Mouse (Mus musculus) right cerebral cortex, postnatal 25 days (tissue): ENCODE data around the gene Mob1b.

ENCODE experiments used
- DNase-seq: peaks from one replicate; pipeline ENCODE4 v3.0.0; 2022

The Mob1b gene

DNA sequence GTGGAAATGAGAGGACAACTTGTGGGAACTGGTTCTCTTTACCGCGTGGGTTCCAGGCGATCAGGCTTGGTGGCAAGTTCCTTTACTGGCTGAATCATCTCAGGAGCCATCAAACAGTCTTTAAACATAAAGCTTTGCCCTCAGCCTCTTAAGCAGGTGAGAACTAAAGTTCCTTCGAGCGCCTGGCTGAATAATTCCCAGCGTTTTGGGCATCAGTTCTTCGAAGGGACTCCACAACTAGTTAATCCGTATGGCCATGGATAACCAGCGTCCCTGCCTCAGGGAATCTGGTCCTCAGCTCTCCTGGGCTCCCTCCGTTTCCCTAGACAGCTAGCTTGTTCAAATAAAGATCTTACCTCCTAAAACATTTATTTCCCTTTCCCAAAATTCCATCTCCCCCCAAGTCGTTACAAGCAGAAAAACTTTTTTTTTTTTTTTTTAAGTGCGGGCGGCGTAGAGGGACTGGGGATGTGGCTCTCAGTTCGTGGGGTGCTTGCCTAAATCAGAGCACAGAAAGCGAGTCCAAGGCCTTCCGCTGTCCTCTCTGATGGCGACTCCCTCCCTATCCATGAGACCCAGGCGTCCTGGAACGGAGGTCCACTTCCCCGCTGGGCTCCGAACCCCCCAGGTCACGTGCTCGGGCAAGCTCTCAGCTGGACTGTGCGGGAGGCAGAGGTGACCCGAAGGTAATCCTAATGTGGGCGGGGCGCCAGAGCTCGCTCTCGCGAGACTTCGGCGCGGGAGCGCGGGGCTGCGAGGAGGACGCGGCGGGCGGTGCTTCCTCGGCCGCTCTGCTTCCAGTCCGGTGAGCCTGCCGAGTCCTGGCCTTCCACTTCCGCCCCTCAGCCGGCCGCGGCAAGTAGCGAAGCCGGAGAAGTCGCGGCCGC is at the start of gene Mob1b:
Gene Mob1b, plus strand, starts transcription at position 740 of the 887 bp plus-strand sequence.
- peak; percentile 96 for DNase-seq

DNA sequence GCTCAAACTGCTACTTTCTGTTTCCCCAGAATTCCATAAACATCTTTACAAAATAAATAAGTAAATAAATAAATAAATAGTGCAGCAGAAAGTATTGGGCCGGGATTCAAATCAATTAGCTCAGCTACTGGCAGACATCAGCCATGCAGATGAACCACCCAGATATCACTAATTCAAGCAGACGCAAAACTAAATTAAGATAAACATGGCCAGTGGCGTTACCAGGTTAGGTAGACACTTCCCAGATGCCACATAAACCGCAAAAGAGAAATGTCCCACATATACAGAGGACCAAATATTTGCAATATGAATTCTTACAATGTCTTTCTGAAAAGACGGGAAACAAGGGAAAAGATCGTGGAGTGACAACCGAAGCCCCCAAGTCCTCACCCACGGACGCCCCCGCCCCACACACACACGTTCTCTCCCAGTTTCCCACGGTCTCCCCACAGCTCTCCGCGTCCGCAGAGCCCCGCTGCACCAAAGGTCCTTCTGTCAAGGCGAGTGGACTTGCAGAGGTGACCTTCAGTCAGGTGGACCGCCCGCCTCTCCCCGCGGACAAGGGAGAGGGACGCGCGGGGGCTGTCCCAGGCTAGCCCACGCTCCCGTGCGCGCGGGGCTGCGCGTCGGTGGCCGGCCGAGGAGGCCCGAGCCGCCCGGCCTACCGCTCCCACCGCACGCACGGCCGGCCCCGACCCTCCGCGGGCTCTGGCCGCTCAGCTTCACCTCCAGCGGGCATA is 45.8 kb upstream of the Mob1b start:
- peak; percentile 41 for DNase-seq

DNA sequence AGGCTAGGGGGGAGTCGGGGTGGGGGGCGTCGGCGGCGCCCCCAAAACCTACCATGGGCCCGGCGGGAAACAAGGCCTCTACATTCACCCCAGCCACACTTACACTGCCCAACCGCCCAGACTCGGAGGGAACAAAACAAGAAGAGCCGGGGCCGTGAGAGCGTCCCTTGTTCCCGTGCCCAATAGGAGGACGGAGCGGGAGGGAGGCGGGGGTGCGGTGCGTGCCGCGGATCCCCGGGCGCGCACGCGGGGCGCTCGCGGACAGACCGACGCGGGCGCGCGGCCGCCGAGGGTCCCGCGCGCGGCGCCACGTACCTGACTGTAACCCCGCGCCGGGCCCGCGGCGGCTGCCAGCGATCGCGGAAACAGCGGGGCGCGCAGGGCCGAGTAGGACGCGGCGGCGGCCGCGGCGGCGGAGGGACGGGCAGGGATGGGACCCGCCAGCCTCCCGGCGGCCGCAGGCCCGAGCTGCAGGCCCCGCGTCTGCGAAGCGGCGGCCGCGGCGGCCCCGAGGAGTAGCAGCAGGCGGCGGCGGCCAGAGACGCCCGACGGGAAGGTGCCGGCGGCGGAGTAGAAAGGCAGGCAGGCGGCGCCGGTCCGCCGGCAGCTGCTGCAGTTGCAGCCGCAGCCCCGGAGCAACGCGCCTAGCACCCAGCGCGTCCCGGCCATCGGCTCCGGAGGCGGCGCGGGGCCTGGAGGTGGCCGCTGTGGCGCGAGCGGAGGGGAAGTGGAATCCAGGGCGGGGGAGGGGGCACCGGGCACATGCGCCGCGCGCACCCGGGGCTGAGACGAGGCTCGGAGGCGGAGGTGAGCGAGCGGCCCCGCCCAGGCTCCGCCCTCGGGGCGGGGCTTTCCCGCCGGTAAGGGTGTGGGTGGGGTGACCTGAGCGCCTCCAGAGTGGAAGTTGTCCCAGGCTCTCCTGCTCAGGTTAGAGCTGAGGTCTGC is 44.9 kb upstream of the Mob1b start, which contains the start of gene Grsf1:
Gene Grsf1, minus strand, starts transcription at position 729 of the 945 bp plus-strand sequence.
- peak; percentile 90 for DNase-seq

DNA sequence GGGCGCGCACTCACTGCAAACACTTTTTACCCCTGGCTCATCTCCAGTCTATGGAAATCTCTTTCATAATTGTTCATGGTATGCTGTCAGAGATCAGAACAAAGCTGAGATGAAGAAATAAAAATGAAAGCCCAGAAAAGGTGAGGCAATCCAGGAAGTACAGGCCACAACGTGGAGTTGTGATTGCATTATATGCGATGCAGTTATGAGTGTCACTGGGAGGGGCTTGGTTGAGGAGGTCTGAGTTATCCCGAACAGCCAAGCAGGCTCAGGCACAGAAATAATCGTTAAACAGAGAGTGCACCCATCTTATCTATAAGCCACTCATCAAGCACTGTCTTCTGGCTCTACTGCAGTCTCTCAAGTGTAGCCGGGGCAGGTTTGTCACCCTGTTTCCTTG is 41.7 kb upstream of the Mob1b start:
- no peak for DNase-seq

DNA sequence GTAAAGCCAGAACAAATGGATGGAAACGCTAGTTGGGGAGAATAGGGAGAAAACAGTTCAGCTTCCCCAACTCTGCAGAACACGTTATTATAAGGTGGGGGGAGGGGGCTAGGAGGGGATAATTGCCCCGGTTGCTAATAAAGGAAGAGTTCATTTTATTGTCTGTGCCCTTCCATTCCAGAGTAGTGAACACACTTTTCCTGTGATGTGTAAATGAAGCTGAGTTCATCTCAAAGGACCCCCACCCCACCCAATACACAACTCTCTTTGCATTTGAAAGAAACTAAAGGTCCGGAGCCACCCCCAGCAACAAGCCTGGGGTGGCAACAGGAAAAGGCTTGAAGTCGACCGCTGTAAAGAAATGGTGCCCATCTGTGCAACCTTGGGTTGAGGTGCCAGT is 41.3 kb upstream of the Mob1b start:
- no peak for DNase-seq

DNA sequence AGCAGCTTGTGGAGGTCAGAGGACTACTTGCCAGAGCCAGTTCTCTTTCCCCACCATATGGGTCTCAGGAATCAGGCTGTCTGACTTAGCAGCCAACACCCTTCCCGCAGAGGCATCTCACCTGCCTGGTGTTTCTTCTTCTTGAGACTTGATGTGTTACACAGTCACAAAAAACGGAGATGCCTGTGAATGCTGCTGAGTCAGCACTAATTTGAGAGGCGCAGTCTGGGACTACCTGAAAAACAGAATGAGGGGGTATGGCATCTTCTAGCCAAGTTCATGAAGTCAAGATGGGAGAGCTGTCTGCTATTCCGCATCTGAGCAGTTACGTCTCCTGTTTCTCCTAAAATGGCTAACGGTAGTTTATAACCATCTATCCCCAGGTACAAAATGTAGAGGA is 40.1 kb upstream of the Mob1b start:
- no peak for DNase-seq

DNA sequence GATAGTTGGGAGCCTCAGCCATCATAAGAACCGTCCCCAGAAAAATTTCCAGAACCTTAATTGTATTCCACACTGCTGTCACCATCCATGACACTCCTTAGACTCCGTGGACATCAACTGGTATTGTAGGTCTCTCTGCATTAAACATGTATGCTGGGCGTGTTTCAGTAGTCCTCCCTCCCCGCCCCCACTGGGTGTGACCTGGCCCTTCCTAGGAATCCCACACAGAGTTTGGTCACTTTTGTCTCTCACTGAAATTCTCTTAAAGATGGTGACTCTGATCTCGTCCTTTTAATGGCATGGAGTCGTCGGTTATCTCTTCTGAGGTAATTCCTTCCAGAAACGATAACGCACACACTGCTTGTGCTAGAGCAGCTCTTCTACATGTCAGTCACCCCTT is 36.9 kb upstream of the Mob1b start:
- no peak for DNase-seq

DNA sequence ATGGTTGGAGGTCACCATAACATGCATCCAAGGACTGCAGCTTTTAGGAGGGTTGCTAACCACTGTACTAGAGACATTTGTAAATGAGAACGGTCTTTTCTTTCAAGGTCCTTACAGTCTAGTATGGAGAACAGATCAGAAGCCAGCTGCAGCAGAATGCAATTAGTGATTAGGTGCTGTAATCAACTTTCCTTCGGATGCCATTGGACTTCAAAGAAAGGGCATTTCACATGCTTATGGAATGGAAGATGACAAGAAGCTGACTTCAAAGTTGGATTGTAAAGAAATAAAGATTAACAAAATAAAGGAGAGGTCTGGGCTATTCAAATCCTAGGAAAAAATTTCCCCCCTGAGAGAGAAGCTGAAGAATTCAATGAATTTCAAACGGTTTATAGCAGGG is 36.4 kb upstream of the Mob1b start:
- no peak for DNase-seq

DNA sequence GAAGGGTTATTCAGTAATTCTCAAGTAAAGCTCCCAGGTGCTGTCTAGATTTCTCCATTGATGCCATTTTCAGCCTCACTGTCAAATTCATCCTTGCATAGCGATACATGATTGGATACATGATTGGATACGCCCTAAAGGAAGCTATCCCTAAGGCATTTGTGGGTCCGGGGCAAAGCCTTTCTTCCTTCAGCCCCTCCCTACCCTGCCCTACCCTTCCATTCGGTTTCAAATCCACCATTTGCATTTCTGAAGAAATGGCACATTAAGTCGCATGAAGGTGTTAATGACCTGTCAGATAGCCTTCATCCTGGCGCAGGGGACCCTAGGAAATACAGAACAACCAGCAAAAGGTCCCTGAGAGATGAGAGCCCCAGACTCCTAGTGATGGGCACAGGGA is 35.3 kb upstream of the Mob1b start:
- DNase-seq = no peak

DNA sequence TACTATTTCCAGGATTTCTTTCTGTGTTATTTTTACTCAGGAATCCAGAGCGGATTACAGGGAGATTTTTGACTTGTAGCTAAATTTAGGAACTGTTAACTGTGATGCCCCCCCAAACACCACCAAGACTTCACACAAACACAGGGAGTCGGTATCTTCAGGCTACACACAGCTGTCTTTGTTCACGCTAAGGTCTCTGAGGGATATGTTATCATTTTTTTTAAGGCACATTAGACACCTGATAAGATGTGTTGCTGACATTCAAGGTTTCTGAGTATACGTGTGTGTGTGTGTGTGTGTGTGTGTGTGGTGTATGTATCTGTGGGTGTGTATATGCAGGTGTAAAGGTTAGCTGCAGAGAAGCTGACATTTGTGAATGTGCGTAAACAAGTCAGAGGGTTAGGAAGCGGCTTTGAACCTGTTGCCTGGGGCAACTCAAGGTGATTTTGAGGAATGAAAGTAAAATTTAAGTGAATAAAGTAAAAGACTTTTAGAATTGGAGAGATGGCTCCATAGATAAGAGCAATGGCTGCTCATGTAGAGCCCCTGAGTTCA is 34.8 kb upstream of the Mob1b start:
- DNase-seq = no peak

DNA sequence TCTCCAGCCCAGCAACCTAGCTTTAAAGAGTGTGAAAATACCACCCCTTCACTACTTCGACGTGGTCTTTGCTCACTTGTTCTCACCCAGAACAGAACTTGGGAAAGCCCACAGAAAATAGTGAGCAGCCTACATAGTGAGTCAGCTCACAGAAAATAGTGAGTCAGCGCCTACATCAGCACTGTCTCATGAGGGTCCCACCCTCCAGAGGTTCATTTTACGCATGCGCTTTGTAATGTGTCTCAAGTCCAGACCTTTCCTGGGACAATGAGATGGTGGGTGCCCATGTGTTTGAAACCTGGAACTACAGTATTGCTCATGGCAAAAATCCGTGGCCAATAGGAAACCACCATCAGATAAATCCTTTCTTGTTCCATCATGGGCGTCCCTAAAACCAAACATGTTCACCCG is 32.7 kb upstream of the Mob1b start:
- no peak for DNase-seq

DNA sequence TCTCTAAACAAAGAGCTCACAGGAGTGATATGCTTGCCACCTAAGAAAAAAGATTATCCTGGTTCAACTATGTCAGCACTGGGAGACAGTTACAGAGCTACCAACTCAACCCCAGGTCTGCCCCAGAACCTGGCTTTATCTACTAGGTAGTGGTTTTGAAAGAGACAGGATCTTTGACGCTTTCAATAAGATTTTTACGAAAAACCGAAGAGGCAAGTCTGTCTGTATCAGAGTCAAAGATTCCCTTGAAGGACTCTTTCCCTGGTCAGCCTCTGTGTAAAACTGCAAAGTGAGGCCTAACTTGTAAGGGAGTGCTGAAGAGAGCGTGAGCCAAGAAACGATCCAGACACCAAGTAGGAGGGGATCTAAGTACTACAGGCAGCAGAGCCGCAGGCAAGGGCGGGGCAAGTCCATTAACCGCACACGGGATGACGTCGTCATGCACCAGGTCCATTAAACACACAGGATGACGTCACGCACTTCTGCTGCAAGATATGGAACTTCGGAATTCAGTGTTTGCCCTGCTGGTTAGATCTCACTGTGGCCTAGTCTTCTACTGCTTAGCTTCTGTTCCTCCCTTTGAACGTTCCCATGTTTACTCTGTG is 32.0 kb upstream of the Mob1b start:
- no peak for DNase-seq

DNA sequence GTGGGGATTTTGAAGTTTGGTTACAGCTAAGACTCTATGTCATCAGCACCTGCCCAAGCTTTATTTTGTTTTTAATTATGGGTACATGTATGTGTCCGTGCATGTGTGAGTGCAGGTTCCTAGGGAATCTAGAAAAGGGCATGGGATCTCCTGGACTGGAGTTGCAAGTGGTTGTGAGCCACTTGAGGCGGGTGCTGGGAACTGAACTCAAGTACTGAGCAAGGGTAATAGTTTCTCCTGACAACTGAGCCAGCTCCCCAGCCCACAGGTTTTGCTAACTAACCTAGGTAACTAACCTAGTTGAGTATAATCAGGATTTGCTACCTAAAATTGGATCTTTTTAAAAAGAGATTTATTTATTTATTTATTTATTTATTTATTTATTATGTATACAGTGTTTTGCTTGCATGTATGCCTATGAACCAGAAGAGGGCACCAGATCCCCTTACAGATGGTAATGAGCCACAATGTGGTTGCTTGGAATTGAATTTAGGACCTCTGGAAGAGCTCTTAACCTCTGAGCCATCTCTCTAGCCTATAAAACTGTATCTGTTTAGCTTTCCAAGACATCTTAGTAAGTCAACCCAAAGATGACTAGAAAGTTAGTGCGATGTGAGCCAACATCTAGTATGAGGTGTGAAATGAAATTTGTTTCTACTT is 31.2 kb upstream of the Mob1b start:
- DNase-seq = no peak

DNA sequence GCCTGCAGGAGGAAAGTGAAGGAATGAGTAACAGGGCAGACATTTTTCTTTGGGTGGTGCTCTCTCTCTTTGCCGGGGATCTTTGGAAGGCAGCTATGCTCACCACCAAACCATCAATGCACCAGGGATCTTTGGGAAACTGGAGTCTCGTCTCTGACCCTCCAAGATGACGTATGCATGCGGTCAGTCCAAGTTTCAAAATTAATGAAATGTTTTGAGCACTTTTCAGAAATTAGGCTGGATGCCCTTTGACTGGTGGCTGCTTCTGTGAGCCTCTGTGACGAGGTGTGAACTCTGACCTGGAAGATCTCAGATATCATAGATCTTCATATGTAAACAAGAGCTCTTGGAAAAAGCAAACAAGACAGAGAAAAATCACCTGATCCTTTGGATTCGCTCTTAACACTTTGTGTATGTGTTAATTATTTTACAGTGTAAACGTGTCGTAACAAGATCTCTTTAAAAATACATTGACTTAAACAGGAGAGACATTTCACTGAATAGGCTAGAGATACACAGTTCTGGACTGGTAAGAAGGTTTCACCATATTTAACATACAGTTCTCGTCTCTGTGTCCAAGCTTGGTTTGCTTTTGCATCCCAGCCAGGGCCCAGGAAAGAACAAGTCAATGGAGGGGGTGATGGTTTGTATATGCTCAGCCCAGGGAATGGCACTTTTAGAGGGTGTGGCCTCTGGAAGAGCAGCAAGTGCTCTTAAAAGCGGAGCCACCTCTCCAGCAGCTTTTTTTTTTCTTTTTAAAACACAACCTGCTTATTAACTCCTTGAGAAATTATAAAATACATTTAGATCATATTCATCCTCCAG is 29.8 kb upstream of the Mob1b start:
- DNase-seq = no peak

DNA sequence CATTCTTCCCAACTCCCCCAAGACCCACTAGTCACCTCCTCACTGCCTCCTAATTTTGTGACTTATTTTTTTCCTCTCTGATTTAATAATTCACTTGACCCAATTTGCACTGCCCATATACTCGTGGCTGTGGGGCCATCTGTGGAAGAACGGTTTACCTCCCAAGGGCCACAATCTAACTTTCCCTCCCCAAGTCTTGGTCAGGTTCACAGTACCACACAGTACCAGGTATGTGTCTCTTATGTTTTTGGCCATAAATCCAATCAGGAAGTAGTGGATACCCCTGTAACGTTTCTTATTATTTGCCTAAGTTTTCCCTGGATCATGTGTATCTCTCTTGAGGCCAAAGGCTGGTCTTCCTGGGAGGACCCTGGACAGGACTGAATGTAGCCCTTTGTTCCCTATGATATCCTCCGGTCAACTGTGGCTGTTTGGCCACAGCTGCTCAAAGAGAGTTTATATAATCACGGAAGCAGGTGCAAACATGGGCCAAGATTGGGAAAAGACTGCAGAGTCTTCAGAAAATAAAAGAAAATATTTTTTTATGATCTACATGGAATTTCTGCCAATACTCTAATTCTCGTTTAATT is 29.1 kb upstream of the Mob1b start:
- DNase-seq = no peak

DNA sequence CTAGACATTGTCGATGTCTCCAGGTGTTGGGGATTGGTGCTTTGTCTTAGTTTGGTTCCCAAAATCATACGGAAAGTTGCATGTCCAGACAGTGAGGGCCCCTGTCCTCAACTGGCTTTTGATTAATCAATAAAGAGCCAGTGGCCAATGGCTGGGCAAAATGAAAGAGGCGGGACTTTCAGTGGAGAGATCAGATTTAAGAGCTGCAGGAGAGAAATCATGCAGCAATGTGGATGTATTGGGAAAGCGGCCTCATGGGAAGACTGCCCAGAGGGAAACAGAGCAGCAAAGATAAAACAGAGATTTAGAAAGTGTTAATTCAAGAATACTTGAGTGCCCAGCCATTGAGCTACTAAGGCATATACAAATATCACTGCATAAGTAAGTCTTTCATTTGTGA is 28.1 kb upstream of the Mob1b start:
- DNase-seq = no peak

DNA sequence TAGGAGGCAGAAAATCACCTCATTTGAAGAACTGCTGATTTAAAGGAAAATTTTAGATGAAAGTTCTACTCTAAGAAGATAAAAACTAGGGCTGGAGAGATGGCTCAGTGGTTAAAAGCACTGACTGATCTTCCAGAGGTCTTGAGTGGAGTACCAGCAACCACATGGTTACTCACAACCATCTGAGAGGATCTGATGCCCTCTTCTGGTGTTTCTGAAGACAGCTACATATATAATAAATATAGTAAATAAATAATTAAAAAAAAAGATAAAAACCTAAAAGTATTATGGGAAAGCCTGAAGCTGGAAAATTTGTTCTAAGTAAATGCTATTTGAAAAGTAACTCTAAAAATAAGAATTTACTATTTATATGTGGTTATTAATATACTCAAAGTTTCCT is 27.6 kb upstream of the Mob1b start:
- DNase-seq = no peak

DNA sequence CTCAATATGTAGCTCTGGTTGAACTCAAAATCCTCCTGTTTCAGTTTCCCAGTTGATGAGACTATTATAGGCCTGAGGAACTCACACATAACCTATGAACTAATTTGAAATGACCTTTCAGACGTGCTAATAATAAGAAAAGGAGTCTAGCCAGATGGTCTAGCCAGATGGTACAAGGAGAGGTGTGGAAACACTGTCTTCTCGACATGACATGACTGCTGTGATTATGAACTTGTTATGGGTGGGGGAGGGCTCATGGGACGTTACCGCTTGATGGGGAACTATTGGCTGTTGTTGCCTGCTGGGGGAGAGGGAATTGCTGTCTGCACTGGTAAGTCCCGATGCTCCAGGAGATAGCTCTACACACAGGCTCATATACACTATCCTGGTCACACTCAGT is 23.4 kb upstream of the Mob1b start:
- DNase-seq = no peak

DNA sequence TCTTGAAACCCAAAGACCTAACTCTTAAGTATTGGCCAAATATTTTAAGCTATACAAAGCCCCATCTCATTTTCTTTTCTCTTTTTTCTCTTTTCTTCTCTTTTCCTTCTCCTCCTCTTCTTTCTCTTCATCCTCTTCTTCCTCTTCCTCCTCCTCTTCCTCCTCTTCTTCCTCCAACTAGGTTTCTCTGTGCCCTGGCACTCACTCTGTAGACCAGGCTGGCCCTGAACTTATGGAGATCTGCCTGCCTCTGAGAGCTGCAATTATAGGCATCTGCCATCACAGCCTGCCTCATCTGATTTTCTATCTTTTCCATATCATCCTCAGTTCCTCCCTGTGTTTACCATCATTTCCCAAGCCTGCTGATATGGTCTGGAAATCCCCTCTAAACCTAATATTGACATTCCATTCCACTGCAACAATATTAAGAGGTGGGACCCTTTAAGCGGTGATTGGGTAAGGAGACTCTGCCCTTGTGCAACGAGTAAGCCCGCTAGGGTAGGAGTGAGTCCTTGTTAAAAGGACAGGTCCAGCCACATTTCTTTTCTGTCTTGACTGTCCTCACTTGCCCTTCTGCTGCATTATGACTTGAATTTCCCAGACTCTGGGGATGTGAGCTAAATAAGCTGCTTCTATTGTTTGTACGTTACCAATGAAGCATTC is 21.3 kb upstream of the Mob1b start:
- no peak for DNase-seq

DNA sequence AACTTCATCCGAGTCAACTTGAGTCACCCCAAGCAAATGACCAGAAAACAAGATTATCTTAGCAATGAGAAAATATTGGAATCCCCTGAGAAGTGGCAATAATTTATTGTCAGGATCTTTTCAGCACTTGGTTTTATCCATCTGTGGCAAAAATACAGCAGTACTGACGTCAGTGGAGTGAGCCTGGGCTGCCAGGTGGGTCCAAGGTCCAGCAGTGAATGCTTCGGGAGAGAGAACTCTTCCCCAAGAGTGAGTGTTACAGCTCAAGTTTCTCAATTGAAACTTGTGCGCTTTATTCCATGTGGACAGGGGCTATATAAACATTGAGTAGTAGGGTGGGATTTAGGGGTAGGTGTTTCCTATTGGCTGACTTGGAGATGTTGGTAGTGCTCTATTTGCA is 18.6 kb upstream of the Mob1b start:
- DNase-seq = no peak
